Mouse (Mus musculus) lung, embryonic 14.5 days (tissue): ENCODE measurements around the gene Zfp446. TPM values are rescaled to one million over a fixed set of nuclear protein-coding genes. Genes with fewer than 3 reads are reported as not detected.

ENCODE experiments used
- ATAC-seq: fragments of 200-750 bp; cut with Nextera tagmentation; 2 replicates; pipeline ENCODE4 v1.8.0; 2017; ENCODE audit warnings: mild to moderate bottlenecking, moderate TSS enrichment, moderate library complexity; ENCODE audit not compliant: insufficient read depth
- DNase-seq: peaks from one replicate; pipeline ENCODE4 v3.0.0-alpha.2; 2015
- H3K27ac ChIP-seq: fragments of 300-500 bp; sonication (generic); 2 replicates; pipeline ENCODE4 v1.5.1; 2014; ENCODE audit warnings: low read depth, mild to moderate bottlenecking, moderate library complexity
- H3K27me3 ChIP-seq: fragments of 300-500 bp; sonication (generic); 2 replicates; pipeline ENCODE4 v1.6.1; 2014; ENCODE audit warnings: low read length, control low read depth; ENCODE audit not compliant: insufficient read depth
- H3K36me3 ChIP-seq: fragments of 300-500 bp; sonication (generic); 2 replicates; pipeline ENCODE4 v1.6.1; 2014; ENCODE audit warnings: control low read depth; ENCODE audit not compliant: insufficient read depth
- H3K4me1 ChIP-seq: fragments of 300-500 bp; sonication (generic); 2 replicates; pipeline ENCODE4 v1.6.1; 2014; ENCODE audit warnings: antibody characterized with exemption, control low read depth; ENCODE audit not compliant: insufficient read depth
- H3K4me2 ChIP-seq: fragments of 300-500 bp; sonication (generic); 2 replicates; pipeline ENCODE4 v1.6.1; 2014; ENCODE audit warnings: mild to moderate bottlenecking
- H3K4me3 ChIP-seq: fragments of 300-500 bp; sonication (generic); 2 replicates; pipeline ENCODE4 v1.5.1; 2014; ENCODE audit warnings: low read depth, low read length
- H3K9ac ChIP-seq: fragments of 300-500 bp; sonication (generic); 2 replicates; pipeline ENCODE4 v1.6.1; 2014
- H3K9me3 ChIP-seq: fragments of 300-500 bp; sonication (generic); 2 replicates; pipeline ENCODE4 v1.6.1; 2016; ENCODE audit warnings: low read depth, low read length, control low read depth
- CTCF ChIP-seq: IDR thresholded peaks from 2 replicates; pipeline ENCODE4 v1.5.1; 2016; ENCODE audit warnings: antibody characterized with exemption, low read depth
- WGBS: fragments of 180-500 bp; shearing (Covaris S2); extraction: QIAGEN DNeasy Blood & Tissue Kit; methylation state at CpG from one replicate; pipeline ENCODE4 v1.1.7; 2014; 5-methylcytosine and 5-hydroxymethylcytosine counted together
- polyA plus RNA-seq: library from polyadenylated mRNA; unstranded; fragments of >200 nt; fragmentation: Nextera tagmentation; extraction: Ambion mirVana; gene quantifications from 2 replicates; pipeline ENCODE4 v1.2.1, GENCODE M21; 2014

The Zfp446 gene
- polyA plus RNA-seq, 1 experiment from 2014 or later, result 8.1 TPM

DNA sequence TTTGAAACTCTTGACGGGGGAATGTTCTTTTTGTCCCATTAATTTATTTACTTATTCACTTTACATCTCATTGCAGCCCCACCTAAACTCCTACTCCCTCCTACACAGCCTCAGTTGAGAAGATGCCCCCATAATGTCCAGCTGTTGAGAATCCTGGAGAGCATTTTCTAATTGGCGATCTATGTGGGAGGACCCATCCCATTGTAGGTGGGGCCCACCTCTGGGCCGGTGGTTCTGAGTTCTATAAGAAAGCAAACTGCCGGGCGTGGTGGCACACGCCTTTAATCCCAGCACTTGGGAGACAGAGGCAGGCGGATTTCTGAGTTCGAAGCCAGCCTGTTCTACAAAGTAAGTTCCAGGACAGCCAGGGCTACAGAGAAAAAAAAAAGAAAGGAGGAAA is 9.3 kb downstream of the Zfp446 start:
- Histone ChIP-seq H3K9ac (no peak overlapping the region), H3K9me3 (no peaks in the 10 kb centered on the region), H3K36me3 (0 out of 2 replicates have a peak, but pooled peaks cover 4% of the 10 kb centered on the region), H3K4me2 (no peak overlapping the region), H3K4me3 (no peak overlapping the region), H3K27ac (no peak overlapping the region), H3K4me1 (no peaks in the 10 kb centered on the region), H3K27me3 (no peaks in the 10 kb centered on the region)
- 80% methylated on average over 8 of the region's 8 CpGs for WGBS
- no peak for DNase-seq
- no peak for TF ChIP-seq CTCF
- no peak for ATAC-seq

DNA sequence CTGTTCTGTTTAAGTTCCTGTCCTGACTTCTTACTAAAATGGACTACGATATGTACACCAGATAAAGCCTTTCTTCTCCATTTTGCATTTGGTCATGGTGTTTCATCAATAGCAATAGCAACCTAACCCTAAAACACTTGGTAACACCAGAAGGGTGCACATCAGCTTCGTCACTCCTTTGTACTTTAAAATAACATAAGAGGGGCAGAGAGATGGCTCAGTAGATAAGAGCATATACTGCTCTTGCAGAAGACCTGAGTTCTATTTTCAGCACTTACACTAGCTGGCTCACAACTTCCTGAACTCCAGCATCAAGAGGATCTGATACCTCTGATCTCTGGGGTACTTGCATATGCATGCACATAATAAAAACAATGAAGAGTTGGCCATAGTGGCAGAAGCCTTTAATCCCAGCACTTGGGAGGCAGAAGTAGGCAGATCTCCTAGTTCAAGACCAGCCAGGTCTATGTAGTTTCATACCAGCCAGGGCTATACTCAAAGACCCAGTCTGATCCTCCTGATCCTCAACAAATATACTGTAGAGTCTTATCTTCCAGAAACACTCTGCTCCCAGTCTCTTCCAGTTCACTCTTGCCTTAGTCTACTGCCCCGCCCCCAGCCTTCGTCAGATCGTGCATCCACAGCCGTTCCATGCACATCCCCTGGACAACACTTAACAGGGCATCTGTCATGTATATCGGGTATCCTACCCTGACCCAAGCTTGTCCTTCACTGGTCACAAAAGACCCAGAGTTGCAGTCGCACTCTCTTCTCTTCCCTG is 10.0 kb downstream of the Zfp446 start:
- Histone ChIP-seq H3K36me3 (0 out of 2 replicates have a peak, but pooled peaks cover 2% of the 10 kb centered on the region), H3K4me3 (no peak overlapping the region), H3K4me2 (no peak overlapping the region), H3K9ac (no peak overlapping the region), H3K27ac (no peak overlapping the region), H3K4me1 (no peaks in the 10 kb centered on the region), H3K9me3 (no peaks in the 10 kb centered on the region), H3K27me3 (no peaks in the 10 kb centered on the region)
- TF ChIP-seq CTCF, result no peak
- DNase-seq (no peak), ATAC-seq (no peak)
- 78% methylated on average over 8 of the region's 8 CpGs for WGBS

DNA sequence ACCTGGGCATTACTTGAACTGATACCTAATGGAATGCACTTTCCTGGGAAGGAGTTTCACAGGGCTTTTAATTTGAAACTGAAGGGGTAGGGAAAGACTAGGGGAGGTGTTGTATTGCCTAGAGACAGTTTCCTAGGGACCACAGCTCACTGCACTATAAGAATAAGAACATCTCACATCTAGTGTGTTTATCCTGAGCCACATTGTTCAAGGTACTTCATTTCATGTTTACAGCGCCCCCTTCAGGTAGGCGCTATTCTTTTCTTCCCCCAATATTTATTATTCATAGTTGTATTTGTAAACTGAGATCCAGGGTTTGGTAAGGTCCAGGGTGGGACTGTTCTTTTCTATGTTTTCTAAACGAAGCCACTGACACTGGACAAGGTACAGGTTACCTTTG is 14.6 kb downstream of the Zfp446 start:
- Histone ChIP-seq H3K4me3 (no peak overlapping the region), H3K4me1 (no peaks in the 10 kb centered on the region), H3K4me2 (no peak overlapping the region), H3K9me3 (no peaks in the 10 kb centered on the region), H3K27ac (no peak overlapping the region), H3K9ac (no peak overlapping the region), H3K27me3 (no peaks in the 10 kb centered on the region), H3K36me3 (no peaks in the 10 kb centered on the region)
- WGBS, result 7% methylated on average over 3 of the region's 3 CpGs
- TF ChIP-seq CTCF, result peak; percentile 44
- ATAC-seq (no peak), DNase-seq (peak; percentile 32)

GRCm38 (mm10) chr7:12993148-12993547 is 15.5 kb downstream of the Zfp446 start:
- no peaks in the 10 kb centered on the region for H3K27me3 ChIP-seq
- DNase-seq (no peak), ATAC-seq (no peak)
- H3K4me3 ChIP-seq, result no peak overlapping the region
- no peak overlapping the region for H3K9ac ChIP-seq
- no peak for TF ChIP-seq CTCF
- H3K9me3 ChIP-seq, result no peaks in the 10 kb centered on the region
- H3K36me3 ChIP-seq, result no peaks in the 10 kb centered on the region
- WGBS, result 88% methylated on average over 10 of the region's 10 CpGs
- H3K4me2 ChIP-seq, result no peak overlapping the region
- H3K27ac ChIP-seq, result no peak overlapping the region
- no peaks in the 10 kb centered on the region for H3K4me1 ChIP-seq

DNA sequence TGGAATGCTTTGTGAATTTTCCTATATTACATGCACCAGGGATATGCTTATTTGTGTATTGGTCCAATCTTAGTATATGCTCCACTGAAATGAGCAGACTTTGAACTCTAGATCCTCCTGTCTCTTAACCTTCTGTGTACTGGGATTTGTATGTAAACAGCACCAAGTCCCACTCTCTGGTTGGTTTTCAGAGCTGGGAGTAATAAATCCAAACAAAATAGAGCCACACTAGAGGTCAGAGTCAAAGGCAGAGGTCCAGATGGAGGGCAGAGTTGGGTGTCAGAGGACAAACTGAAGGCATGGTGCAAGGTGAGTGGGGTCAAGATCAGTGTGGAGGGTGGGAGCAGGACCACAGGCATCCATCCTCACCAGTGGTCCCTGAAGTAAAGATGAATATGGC is 18.2 kb downstream of the Zfp446 start:
- no peak for DNase-seq
- no peaks in the 10 kb centered on the region for H3K9me3 ChIP-seq
- no peak overlapping the region for H3K4me2 ChIP-seq
- H3K27me3 ChIP-seq, result no peaks in the 10 kb centered on the region
- H3K4me3 ChIP-seq, result no peak overlapping the region
- no peak for TF ChIP-seq CTCF
- no peak for ATAC-seq
- no peaks in the 10 kb centered on the region for H3K36me3 ChIP-seq
- H3K4me1 ChIP-seq, result no peaks in the 10 kb centered on the region
- H3K9ac ChIP-seq, result no peak overlapping the region
- no peak overlapping the region for H3K27ac ChIP-seq

DNA sequence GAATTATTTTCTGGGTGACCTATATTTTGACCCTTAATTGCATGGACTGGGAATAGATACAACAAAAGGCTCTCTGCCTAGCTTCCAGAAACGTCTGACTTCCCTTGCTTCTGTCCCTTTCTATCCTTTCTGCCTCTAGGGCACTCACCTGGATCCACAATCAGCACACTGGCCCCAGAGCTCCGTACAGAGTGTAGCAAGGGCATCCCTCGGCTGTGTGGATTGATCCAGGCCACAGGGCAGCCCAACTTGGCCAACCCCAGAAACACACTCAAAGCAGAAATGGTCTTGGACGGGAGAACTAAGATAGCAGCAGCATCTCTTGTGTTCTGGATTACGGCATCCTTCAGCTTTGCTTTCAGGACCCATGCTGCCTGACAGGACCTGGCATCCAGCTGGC is 19.6 kb downstream of the Zfp446 start:
- no peak for TF ChIP-seq CTCF
- ATAC-seq (no peak), DNase-seq (no peak)
- Histone ChIP-seq H3K36me3 (no peaks in the 10 kb centered on the region), H3K4me3 (no peak overlapping the region), H3K27me3 (no peaks in the 10 kb centered on the region), H3K9ac (no peak overlapping the region), H3K9me3 (no peaks in the 10 kb centered on the region), H3K4me1 (no peaks in the 10 kb centered on the region), H3K27ac (no peak overlapping the region), H3K4me2 (no peak overlapping the region)
- WGBS, result 58% methylated on average over 5 of the region's 5 CpGs

DNA sequence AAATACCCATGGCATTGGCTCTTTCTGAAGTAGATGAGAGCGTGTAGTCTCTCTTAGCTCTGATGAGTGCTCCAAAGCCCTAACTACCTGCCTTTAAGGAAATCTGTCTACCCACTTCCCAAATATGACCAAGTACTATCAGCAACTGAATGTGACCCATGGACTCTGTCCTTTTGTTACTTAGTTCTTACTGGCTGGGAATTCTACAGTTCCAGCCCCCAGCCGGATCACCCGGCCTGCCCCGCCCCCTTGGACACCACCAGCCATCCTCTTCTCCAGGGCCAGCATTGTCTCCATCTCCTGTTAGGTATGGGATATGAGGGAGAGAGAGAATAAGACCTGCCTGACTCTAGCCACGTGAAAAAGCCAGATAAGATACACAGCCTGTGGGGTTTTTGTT is 20.4 kb downstream of the Zfp446 start, which contains the start of gene Slc27a5:
Slc27a5 (minus strand) TSS at position 140 of the 400 bp plus-strand sequence.
- WGBS, result 70% methylated on average over 5 of the region's 5 CpGs
- no peak for TF ChIP-seq CTCF
- ATAC-seq, result no peak

GRCm38 (mm10) chr7:12998851-12999250 is 21.2 kb downstream of the Zfp446 start, which contains the start of gene Trim28:
TSS of gene Trim28 (plus strand) at chr7:12999114.
- H3K27me3 ChIP-seq, result no peaks in the 10 kb centered on the region
- ATAC-seq (no peak), DNase-seq (no peak)
- no peak within 1 kb of the TSS for H3K27ac ChIP-seq
- WGBS, result 76% methylated on average over 3 of the region's 3 CpGs
- no peak within 1 kb of the TSS for H3K9ac ChIP-seq
- no peaks in the 10 kb centered on the region for H3K9me3 ChIP-seq
- TF ChIP-seq CTCF, result no peak
- H3K4me3 ChIP-seq, result no peak within 1 kb of the TSS
- H3K4me1 ChIP-seq, result no peaks in the 10 kb centered on the region
- H3K4me2 ChIP-seq, result no peak within 1 kb of the TSS
- H3K36me3 ChIP-seq, result 0 out of 2 replicates have a peak, but pooled peaks cover 1% of the 10 kb centered on the region

More for the DNA sequence above, 20.4 kb downstream of the Zfp446 start, which contains the start of gene Slc27a5:
- H3K4me3 ChIP-seq, result no peak within 1 kb of the TSS
- no peak within 1 kb of the TSS for H3K4me2 ChIP-seq
- no peaks in the 10 kb centered on the region for H3K36me3 ChIP-seq
- no peaks in the 10 kb centered on the region for H3K4me1 ChIP-seq
- no peaks in the 10 kb centered on the region for H3K27me3 ChIP-seq
- DNase-seq, result no peak
- H3K9me3 ChIP-seq, result no peaks in the 10 kb centered on the region
- H3K9ac ChIP-seq, result no peak within 1 kb of the TSS
- no peak within 1 kb of the TSS for H3K27ac ChIP-seq
